Mouse (Mus musculus): ENCODE results near the gene Slc26a6.

- TF ChIP-seq POLR2A (IDR thresholded peaks at IDR 0.05; ENCODE audit: borderline replicate concordance, low read depth, low read length) (no peak), CTCF (IDR thresholded peaks at IDR 0.05; ENCODE audit: low read depth, low read length) (no peak)
Observed at GRCm38 (mm10) chr9:108827906-108828305, 25.2 kb upstream of the Slc26a6 start.
